Mouse (Mus musculus) cortical plate, adult 2 months (tissue): ENCODE measurements around the gene Hykk.

Source experiments
- CTCF ChIP-seq: fragments of 200-500 bp; IDR thresholded peaks from 2 replicates; pipeline ENCODE4 v1.5.1; 2011; ENCODE audit warnings: mild to moderate bottlenecking, control low read depth, low read length; ENCODE audit not compliant: insufficient read depth; ENCODE audit errors: extremely low read depth
- POLR2A ChIP-seq: fragments of 200-500 bp; IDR thresholded peaks from 2 replicates; pipeline ENCODE4 v1.6.1; 2011; ENCODE audit warnings: mild to moderate bottlenecking, low read length, control low read depth; ENCODE audit not compliant: insufficient read depth; ENCODE audit errors: extremely low read depth

DNA sequence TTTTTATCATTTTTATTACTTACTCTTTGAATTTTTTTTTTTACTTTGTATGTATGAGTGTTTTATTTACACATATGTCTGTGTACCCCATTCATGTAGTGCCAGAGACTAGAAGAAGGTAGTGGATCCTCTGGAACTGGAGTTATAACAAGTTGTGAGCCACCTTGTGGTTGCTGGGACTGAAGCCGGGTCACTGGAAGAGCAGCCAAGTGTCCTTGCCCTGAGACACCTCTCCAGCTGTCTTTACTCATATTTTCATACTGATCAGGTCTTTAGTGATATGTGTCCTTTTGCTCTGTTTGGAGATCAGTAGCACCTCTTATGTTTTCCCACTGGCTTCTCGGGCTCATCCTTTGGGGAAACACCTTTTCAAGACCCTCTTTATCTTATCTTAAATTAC lies 27.4 kb downstream of the Hykk start:
- TF ChIP-seq CTCF (no peak), POLR2A (no peak)
